Mouse (Mus musculus) hindbrain, embryonic 10.5 days (tissue): Measurements from ENCODE around the gene Kng1. TPM values are rescaled to one million over a fixed set of nuclear protein-coding genes. Genes with fewer than 3 reads are reported as not detected.
A peak's percentile ranks its signal among the peaks of the same experiment; 100 is the strongest.
"Not testable (repeated sequence)": the region's sequence is repeated elsewhere in the genome, so short reads cannot be mapped to it uniquely, and the experiment has no call there.

Source experiments
- DNase-seq: peaks from one replicate; pipeline ENCODE4 v3.0.0-alpha.2; 2017; ENCODE audit warnings: low spot score
- H3K27ac ChIP-seq: fragments of 300-500 bp; sonication (generic); 2 replicates; pipeline ENCODE4 v1.5.1; 2016; ENCODE audit warnings: mild to moderate bottlenecking, moderate library complexity
- H3K27me3 ChIP-seq: fragments of 300-500 bp; sonication (generic); 2 replicates; pipeline ENCODE4 v1.6.1; 2016; ENCODE audit warnings: mild to moderate bottlenecking; ENCODE audit not compliant: poor library complexity, insufficient read depth, severe bottlenecking
- H3K36me3 ChIP-seq: fragments of 300-500 bp; sonication (generic); 2 replicates; pipeline ENCODE4 v1.6.1; 2016; ENCODE audit warnings: mild to moderate bottlenecking, moderate library complexity
- H3K4me1 ChIP-seq: fragments of 300-500 bp; sonication (generic); replicated peaks from 2 replicates; pipeline ENCODE4 v1.6.1; 2016; ENCODE audit warnings: mild to moderate bottlenecking
- H3K4me3 ChIP-seq: fragments of 300-500 bp; sonication (generic); 2 replicates; pipeline ENCODE4 v1.5.1; 2016; ENCODE audit warnings: mild to moderate bottlenecking, moderate library complexity
- H3K9me3 ChIP-seq: fragments of 300-500 bp; sonication (generic); 2 replicates; pipeline ENCODE4 v1.6.1; 2016; ENCODE audit warnings: mild to moderate bottlenecking, moderate library complexity
- WGBS: fragments of 180-500 bp; shearing (Covaris S2); methylation state at CpG from one replicate; pipeline ENCODE4 v1.1.7; 2016; 5-methylcytosine and 5-hydroxymethylcytosine counted together
- polyA plus RNA-seq: library from polyadenylated mRNA; unstranded; fragments of >200 nt; fragmentation: Nextera tagmentation; extraction: Ambion mirVana; gene quantifications from 2 replicates; pipeline ENCODE4 v1.2.1, GENCODE M21; 2016

Kng1 gene
- polyA plus RNA-seq, 1 experiment from 2014 or later: not detected

DNA sequence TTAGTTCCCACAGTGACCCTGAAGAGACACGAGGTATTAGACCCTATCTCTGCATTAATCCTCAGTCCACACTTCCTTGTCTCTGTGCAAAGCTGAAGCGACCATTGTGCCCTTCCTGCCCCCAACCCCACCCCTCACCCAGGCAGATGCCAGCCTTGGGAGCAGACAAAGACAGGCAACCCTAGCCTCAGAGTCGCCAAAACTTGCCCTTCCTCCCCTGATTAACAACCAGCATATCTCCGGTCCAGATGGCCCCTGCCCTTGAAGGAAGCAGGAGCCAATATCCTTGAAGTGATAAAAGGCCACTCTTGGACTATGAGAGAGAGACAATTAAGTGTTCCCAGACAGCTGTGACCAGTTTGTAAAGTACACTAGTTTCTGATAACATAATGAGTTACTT, 16.8 kb upstream of the Kng1 start:
- no peak overlapping the region for H3K4me3 ChIP-seq
- peaks cover 7% of the 10 kb centered on the region; the same call in 1 of the 2 replicates for H3K4me1 ChIP-seq
- no peak overlapping the region; the same call in 1 of the 2 replicates for H3K27ac ChIP-seq
- no peaks in the 10 kb centered on the region for H3K36me3 ChIP-seq
- no peak for DNase-seq
- H3K9me3 ChIP-seq: no peaks in the 10 kb centered on the region
- WGBS: 58% methylated on average over 4 of the region's 4 CpGs
- H3K27me3 ChIP-seq: no peaks in the 10 kb centered on the region

DNA sequence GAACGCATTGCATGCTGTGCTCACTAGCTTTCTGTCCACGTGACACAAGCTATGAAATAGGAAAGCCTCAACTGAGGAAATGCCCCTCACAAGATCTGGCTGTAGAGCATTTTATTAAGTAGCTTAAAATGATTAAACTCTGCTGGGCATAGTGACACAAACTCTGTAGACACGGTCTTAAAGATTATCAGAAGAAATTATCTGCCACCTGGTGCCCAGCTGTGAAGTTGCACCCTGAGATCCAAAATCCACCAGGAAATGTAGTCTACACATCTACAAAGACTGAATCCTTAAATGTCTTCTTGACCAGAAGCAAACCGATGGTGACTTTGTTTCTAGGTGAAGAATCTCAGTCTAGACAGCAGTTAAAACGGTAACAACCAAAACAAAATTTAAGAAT, 11.3 kb upstream of the Kng1 start:
- H3K9me3 ChIP-seq: no peaks in the 10 kb centered on the region
- H3K36me3 ChIP-seq: no peaks in the 10 kb centered on the region
- WGBS: 73% methylated on average over 5 of the region's 5 CpGs
- no peak overlapping the region for H3K27ac ChIP-seq
- peak; percentile 8 for DNase-seq
- no peaks in the 10 kb centered on the region for H3K4me1 ChIP-seq
- H3K4me3 ChIP-seq: no peak overlapping the region
- H3K27me3 ChIP-seq: no peaks in the 10 kb centered on the region

DNA sequence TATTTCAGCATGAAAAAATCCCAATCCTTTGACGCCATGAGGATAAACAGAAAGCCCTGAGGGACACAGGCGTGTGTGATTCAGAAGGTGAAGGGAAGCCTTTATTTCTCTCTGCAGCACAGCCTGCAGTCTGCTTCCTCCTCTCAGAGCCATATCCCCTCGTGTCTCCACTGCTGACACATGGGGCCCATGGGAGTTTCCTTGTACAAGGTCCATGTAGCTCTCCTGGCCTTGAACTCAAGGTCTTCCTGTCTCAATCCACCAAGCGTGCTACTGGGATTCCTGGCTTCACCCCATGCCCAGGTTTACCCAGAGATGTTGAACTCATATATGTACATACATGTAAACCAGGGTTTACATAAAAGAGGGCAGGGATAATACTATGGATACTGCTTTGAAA, 2.0 kb downstream of the Kng1 start:
- WGBS: 76% methylated on average over 4 of the region's 4 CpGs
- H3K4me3 ChIP-seq: not testable (repeated sequence)

DNA sequence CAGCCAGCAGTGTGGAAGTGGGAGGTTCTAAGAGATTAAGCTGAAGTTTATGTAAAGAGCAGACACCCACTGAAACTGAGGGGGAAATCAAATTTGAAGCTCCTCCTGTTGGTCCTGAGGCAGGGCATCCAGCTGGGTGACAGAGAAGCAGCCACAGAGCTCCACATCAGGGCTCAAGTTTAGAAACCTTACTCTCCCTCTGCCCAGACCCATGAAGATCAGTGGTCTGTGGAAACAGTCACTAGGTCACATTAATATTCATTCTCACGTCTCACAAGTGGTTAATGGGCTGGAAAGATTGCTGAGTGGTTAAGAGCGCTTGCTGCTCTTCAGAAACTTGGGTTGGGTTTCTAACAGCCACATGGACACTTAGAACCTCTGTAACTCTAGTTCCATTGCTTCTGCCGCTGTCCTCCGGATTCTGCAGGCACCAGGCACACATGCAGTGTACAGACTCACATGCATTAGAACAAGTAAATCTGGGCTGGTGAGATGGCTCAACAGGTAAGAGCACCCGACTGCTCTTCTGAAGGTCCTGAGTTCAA, 3.2 kb downstream of the Kng1 start:
- H3K27ac ChIP-seq, H3K4me1 ChIP-seq, H3K9me3 ChIP-seq, H3K36me3 ChIP-seq, H3K27me3 ChIP-seq, DNase-seq, H3K4me3 ChIP-seq: not testable (repeated sequence)
- 82% methylated on average over 5 of the region's 5 CpGs for WGBS

More for the DNA sequence above, 2.0 kb downstream of the Kng1 start:
- not testable (repeated sequence) for H3K27me3 ChIP-seq, H3K9me3 ChIP-seq, H3K27ac ChIP-seq, H3K36me3 ChIP-seq, DNase-seq, H3K4me1 ChIP-seq

DNA sequence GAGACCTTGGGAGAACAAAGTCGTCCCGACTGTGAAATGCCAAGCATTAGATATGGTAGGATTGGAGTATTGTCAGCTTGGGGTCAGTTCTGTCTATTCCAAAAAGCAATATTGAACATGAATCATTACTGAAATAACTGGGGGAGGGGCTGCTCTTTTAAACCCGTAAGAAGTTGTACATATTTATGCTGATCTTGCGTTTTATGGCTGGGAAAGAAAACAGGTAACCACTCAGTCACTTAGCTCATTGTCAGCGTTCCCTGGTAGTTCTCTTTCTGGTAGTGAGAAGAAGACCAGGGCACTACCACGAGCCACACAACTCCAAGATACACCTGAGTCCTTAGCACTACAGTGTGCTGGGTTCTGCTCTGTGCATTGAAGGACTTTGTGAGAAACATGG, 19.9 kb downstream of the Kng1 start:
- H3K9me3 ChIP-seq, H3K27me3 ChIP-seq, H3K27ac ChIP-seq, H3K4me3 ChIP-seq, DNase-seq, H3K36me3 ChIP-seq, H3K4me1 ChIP-seq: not testable (repeated sequence)
- 85% methylated on average over 6 of the region's 6 CpGs for WGBS

DNA sequence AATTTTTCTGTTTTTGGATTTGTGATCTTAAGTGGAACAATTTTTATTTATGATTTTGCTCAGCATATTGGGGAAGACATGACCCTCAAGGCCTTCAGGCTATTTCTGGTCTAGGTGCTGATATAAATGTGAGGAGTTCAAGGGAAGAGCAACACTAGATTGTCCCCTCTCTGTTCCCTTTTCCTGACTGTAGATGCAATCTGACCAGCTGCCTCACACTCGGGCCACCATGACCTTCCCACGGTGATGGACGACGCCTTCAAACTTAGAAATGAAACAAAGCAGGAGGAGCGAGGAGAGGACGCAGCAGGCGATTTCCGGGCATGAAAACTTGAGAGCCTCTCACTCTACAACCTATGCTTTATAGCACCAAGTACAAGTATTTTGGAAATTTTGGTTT, 29.5 kb downstream of the Kng1 start:
- not testable (repeated sequence) for H3K36me3 ChIP-seq, H3K27me3 ChIP-seq, H3K9me3 ChIP-seq, H3K4me1 ChIP-seq, DNase-seq, H3K4me3 ChIP-seq, H3K27ac ChIP-seq
- 86% methylated on average over 8 of the region's 8 CpGs for WGBS

DNA sequence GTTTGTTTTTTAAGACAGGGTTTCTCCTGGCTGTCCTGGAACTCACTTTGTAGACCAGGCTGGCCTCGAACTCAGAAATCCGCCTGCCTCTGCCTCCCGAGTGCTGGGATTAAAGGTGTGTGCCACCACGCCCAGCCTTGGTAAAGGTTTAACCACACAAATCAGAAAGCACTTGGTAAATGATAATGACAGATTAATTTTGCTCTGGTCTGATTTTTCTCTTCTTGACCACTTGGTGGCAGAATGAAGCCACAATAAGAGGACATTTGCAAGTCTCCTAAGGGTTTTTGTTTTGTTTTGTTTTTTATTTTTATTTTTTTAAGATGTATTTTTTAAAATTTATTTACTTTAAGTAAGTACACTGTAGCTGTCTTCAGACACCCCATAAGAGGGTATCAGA, 30.0 kb downstream of the Kng1 start:
- H3K4me3 ChIP-seq, DNase-seq, H3K4me1 ChIP-seq, H3K27me3 ChIP-seq, H3K36me3 ChIP-seq, H3K27ac ChIP-seq, H3K9me3 ChIP-seq: not testable (repeated sequence)
- 65% methylated on average over 4 of the region's 4 CpGs for WGBS

DNA sequence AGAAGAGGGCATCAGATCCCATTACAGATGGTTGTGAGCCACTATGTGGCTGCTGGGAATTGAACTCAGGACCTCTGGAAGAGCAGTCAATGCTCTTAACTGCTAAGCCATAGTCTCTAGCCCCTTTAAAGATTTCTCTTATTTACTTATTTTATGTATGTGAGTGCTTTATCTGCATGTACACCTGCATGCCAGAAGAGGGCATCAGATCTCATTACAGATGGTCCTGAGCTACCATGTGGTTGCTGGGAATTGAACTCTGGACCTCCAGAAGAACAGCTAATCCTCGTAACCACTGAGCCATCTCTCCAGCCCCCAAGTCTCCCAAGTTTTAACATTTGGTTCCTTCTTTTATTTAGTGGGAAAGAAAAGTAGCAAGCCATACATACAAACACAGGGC, 30.8 kb downstream of the Kng1 start:
- WGBS: 83% methylated on average over 1 of the region's 1 CpGs
- not testable (repeated sequence) for H3K27me3 ChIP-seq, H3K36me3 ChIP-seq, H3K27ac ChIP-seq, H3K9me3 ChIP-seq, DNase-seq, H3K4me3 ChIP-seq, H3K4me1 ChIP-seq

DNA sequence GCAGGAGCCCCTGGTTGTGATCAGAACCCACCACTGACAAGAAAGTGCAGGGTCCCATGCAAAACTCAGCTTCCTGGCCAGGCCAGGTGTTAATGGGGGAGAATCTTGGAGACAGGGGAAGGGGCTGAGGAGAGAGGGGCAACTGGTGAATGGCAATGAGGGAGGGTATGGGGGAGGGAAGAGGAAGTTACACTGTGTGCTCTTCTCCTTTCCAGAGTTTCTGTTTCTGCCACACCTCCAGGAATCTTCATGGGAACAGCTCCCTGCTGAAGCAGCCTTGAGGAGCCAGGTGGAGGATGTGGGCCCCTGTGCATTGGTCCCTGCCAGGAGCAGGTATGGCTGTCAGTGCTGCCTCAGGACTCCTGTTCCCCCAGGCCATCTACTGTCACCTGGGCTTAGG, 33.7 kb downstream of the Kng1 start:
- not testable (repeated sequence) for H3K27me3 ChIP-seq, H3K27ac ChIP-seq, H3K4me3 ChIP-seq, H3K9me3 ChIP-seq, H3K4me1 ChIP-seq, H3K36me3 ChIP-seq, DNase-seq

DNA sequence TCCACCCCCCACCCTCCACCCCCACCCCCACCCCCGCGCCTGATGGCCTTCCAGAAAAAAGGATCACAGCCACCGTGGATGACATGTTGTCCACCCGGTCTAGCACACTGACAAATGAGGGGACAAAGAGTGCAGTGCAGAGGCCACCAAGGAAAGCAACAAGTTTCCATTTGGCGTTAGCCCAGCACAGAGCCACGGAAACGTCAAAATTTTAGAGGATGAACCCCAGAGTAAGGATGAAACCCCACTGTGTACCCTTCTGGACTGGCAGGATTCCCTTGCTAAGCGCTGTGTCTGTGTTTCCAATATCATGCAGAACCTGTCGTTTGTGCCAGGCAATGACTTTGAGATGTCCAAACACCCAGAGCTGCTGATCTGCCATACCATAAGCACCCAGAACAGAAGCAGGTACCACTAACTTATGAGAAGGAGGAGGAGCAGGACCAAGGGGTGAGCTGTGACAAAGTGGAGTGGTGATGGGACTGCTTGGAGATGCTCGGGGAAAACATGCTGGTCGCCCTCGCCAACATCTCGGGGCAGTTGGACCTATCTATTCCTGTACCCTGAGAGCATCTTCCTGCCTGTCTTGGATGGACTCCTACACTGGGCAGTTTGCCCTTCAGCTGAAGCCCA, 35.8 kb downstream of the Kng1 start:
- DNase-seq: no peak
- WGBS: 83% methylated on average over 13 of the region's 13 CpGs
- no peak overlapping the region for H3K27ac ChIP-seq
- no peaks in the 10 kb centered on the region for H3K36me3 ChIP-seq
- no peaks in the 10 kb centered on the region for H3K27me3 ChIP-seq
- H3K4me1 ChIP-seq: no peaks in the 10 kb centered on the region
- no peak overlapping the region for H3K4me3 ChIP-seq
- H3K9me3 ChIP-seq: no peaks in the 10 kb centered on the region

DNA sequence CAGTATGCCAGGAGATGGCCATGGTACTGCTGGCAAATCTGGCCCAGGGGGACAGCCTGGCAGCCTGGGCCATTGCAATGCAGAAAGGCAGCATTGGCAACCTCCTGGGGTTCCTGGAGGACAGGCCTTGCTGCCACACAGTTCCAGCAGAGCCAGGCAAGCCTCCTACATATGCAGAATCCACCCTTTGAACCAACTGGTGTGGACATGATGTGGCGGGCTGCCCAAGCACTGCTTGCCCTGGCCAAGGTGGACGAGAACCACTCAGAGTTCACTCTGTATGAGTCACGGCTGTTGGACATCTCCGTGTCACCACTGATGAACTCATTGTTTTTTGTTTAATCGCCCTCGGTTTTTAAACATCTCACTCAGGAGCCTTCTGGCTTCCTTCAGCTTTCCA, 36.5 kb downstream of the Kng1 start:
- DNase-seq: no peak
- H3K27me3 ChIP-seq: peaks cover under 1% of the 10 kb centered on the region; the same call in 1 of the 2 replicates
- no peaks in the 10 kb centered on the region for H3K4me1 ChIP-seq
- H3K27ac ChIP-seq: no peak overlapping the region
- H3K9me3 ChIP-seq: no peaks in the 10 kb centered on the region
- H3K36me3 ChIP-seq: no peaks in the 10 kb centered on the region
- WGBS: 94% methylated on average over 6 of the region's 6 CpGs
- no peak overlapping the region for H3K4me3 ChIP-seq

DNA sequence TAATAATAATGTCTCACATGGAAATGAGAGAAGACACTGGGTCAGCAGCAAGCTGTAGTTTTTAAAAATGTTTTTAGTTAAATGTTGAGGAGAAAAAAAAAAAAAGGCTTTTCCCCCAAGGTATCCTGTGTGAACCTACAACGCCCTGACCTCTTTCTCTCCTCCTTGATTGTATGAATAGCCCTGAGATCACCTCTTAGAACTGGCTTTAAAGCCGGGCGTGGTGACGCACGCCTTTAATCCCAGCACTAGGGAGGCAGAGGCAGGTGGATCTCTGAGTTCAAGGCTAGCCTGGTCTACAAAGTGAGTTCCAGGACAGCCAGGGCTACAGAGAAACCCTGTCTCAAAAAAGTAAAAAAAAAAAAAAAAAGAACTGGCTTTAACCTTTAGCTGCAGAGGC, 37.9 kb downstream of the Kng1 start:
- peaks cover 14% of the 10 kb centered on the region for H3K4me1 ChIP-seq
- peaks cover 14% of the 10 kb centered on the region for H3K27me3 ChIP-seq
- 92% methylated on average over 5 of the region's 5 CpGs for WGBS
- H3K27ac ChIP-seq, DNase-seq, H3K36me3 ChIP-seq, H3K4me3 ChIP-seq, H3K9me3 ChIP-seq: not testable (repeated sequence)

DNA sequence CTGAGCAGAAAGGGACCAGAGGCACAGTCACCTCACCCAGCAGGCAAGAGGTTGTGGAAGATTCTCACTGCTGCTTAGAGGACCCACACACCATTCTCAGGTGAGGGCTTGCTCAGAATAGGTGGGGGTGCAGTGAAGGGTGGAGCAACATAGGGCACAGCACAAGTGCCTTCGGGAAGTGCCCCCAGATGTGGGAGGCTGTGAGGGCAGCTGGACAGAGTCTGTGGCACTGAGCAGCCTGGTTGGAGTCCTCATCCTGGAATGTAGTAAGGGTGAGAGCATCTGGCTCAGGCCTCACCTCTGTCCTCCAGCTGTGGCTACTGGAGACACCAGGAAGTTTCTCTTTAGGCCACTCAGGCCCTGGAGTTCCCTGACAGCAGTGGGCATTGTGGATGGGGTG, 39.2 kb downstream of the Kng1 start:
- DNase-seq: not testable (repeated sequence)
- peaks cover 17% of the 10 kb centered on the region for H3K4me1 ChIP-seq
- 93% methylated on average over 1 of the region's 1 CpGs for WGBS

More for the DNA sequence above, 39.2 kb downstream of the Kng1 start:
- H3K27me3 ChIP-seq: peaks cover 18% of the 10 kb centered on the region
- H3K4me3 ChIP-seq, H3K36me3 ChIP-seq, H3K9me3 ChIP-seq, H3K27ac ChIP-seq: not testable (repeated sequence)
